Mouse (Mus musculus): ENCODE results near the gene B430305J03Rik. TPM values are rescaled to one million over a fixed set of nuclear protein-coding genes. Genes with fewer than 3 reads are reported as not detected.
A peak's percentile ranks its signal among the peaks of the same experiment; 100 is the strongest.

The B430305J03Rik gene
- polyA plus RNA-seq (2015; fragmentation: Nextera tagmentation; extraction: Ambion mirVana) = not detected in 2 replicates

DNA sequence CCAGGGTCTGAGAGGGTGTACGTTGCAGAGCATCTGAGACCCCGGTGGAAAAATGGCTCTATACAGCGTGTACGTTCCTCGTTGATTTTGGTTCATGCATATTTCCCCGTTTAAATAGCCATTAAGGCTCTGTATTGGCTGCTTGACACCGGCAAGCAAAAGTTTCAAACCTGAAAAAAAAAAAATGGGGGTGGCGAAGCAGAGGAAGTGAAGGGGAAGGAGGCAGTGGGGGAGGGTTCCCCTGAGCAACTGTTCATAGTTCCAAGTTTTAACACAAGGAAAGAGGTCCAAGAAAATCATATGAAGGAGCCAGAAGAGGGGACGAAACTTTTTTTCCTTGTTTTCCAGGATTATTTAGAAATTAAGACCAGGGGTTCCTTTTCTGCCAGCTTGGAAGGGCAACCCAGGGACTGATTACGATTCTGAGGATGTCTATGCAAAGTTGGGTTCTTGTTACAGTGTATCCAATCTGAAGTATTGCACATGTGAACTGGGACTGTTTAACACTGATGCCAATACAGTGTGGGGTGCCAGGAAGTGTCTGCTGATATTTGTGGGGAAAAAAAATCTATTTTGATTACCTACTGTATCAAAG, at the start of gene B430305J03Rik:
TSS of gene B430305J03Rik (minus strand) at position 173 of the 595 bp plus-strand sequence.
- no peak for ATAC-seq (ENCODE audit: insufficient read depth, low FRiP score)
- no peaks in the 10 kb centered on the region for H3K27me3 ChIP-seq (ENCODE audit: control insufficient read depth, insufficient read depth, low read length)
- H3K9me3 ChIP-seq (replicated peaks; ENCODE audit: control insufficient read depth, low read length) = no peaks in the 10 kb centered on the region
- H3K9ac ChIP-seq (ENCODE audit: low read length) = peak within 1 kb of the TSS; percentile 92
- H3K4me2 ChIP-seq (ENCODE audit: low read depth, low read length) = peak within 1 kb of the TSS; percentile 95
- H3K4me1 ChIP-seq (ENCODE audit: control insufficient read depth, insufficient read depth, low read length) = peaks cover 16% of the 10 kb centered on the region
- H3K27ac ChIP-seq (ENCODE audit: low read length) = peak within 1 kb of the TSS; percentile 84
- WGBS = 4% methylated on average over 10 of the region's 10 CpGs
- H3K36me3 ChIP-seq (ENCODE audit: control insufficient read depth, insufficient read depth, low read length) = no peaks in the 10 kb centered on the region
- H3K4me3 ChIP-seq (replicated peaks; ENCODE audit: low read length) = peak within 1 kb of the TSS; percentile 95

DNA sequence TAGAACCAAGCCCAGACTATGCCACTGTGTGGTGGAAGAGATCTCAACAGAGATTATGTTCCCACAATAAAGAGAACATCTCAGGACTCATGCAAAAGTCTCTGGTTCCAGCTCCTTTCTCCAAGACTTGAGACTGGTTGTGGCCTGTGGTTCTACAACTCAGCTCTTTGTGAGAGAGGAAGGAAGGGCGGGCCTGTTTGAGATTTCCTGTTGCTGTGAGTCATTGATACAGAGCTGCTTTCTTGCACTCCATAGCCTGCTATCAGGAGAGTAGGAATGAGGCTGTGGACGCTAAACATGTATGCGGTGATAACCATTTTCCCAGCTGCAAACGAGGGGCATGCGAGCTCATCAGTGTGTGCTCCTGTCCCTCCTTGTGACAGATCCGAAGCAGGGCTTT, 43.9 kb upstream of the B430305J03Rik start:
- Histone ChIP-seq H3K9ac (ENCODE audit: low read length) (no peak overlapping the region), H3K4me3 (replicated peaks; ENCODE audit: low read length) (no peak overlapping the region), H3K4me1 (ENCODE audit: control insufficient read depth, insufficient read depth, low read length) (no peaks in the 10 kb centered on the region), H3K9me3 (replicated peaks; ENCODE audit: control insufficient read depth, low read length) (no peaks in the 10 kb centered on the region), H3K27me3 (ENCODE audit: control insufficient read depth, insufficient read depth, low read length) (no peaks in the 10 kb centered on the region), H3K4me2 (ENCODE audit: low read depth, low read length) (no peak overlapping the region), H3K27ac (ENCODE audit: low read length) (no peak overlapping the region), H3K36me3 (ENCODE audit: control insufficient read depth, insufficient read depth, low read length) (no peaks in the 10 kb centered on the region)
- 74% methylated on average over 6 of the region's 6 CpGs for WGBS
- ATAC-seq (ENCODE audit: insufficient read depth, low FRiP score) = peak; percentile 33; the same call in 1 of the 2 replicates

DNA sequence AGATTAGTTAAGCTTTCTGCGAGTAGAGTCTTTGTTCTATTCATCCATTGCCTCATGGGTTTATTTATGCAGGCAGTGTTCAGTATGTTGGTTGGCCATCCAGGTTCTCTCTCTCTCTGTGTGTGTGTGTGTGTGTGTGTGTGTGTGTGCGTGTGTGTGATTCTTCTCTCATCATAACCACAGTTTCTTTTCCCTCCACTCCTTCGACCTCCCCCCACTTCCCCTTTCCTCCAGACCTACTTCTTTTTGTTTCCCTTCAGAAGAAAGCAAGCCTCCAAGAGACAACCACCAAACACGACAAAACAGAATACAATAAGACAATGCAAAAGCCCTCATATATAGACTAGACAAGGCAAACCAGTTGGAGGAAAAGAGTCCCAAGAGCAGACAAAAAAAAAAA, 41.2 kb upstream of the B430305J03Rik start:
- no peak overlapping the region for H3K4me3 ChIP-seq (replicated peaks; ENCODE audit: low read length)
- no peaks in the 10 kb centered on the region for H3K27me3 ChIP-seq (ENCODE audit: control insufficient read depth, insufficient read depth, low read length)
- H3K36me3 ChIP-seq (ENCODE audit: control insufficient read depth, insufficient read depth, low read length) = no peaks in the 10 kb centered on the region
- no peaks in the 10 kb centered on the region for H3K9me3 ChIP-seq (replicated peaks; ENCODE audit: control insufficient read depth, low read length)
- 67% methylated on average over 4 of the region's 4 CpGs for WGBS
- no peak for ATAC-seq (ENCODE audit: insufficient read depth, low FRiP score)
- no peak overlapping the region for H3K9ac ChIP-seq (ENCODE audit: low read length)
- H3K4me2 ChIP-seq (ENCODE audit: low read depth, low read length) = no peak overlapping the region
- H3K27ac ChIP-seq (ENCODE audit: low read length) = no peak overlapping the region
- no peaks in the 10 kb centered on the region for H3K4me1 ChIP-seq (ENCODE audit: control insufficient read depth, insufficient read depth, low read length)

DNA sequence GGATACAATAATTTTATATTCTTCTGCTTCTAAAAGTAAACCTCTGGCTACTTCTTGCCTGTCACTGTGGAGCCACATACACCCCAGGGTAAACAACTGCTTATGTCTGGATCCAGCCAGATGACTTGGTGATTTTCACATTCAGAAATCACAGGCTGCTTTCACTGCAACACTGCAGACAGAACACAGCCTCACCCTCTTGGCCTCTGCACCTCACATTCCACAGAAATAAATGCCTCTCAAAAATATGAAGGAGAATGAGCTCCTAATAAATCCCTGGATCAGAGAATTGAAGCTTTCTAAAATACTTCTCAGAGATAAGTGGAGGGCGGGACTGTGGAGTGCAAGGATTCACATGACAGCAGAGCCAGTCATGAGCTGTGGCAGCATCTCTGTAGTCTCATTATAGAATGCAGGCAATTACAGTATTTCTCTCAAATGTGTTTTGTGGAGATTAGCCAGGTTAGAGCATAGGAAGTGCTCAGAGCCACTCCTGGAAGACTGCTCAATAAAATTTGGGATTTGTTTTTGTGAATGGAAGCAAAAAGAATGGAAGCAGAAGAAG, 35.2 kb upstream of the B430305J03Rik start:
- no peak overlapping the region for H3K9ac ChIP-seq (ENCODE audit: low read length)
- H3K9me3 ChIP-seq (replicated peaks; ENCODE audit: control insufficient read depth, low read length) = no peaks in the 10 kb centered on the region
- no peaks in the 10 kb centered on the region for H3K4me1 ChIP-seq (ENCODE audit: control insufficient read depth, insufficient read depth, low read length)
- 55% methylated on average over 1 of the region's 1 CpGs for WGBS
- H3K36me3 ChIP-seq (ENCODE audit: control insufficient read depth, insufficient read depth, low read length) = no peaks in the 10 kb centered on the region
- no peaks in the 10 kb centered on the region for H3K27me3 ChIP-seq (ENCODE audit: control insufficient read depth, insufficient read depth, low read length)
- no peak overlapping the region for H3K27ac ChIP-seq (ENCODE audit: low read length)
- ATAC-seq (ENCODE audit: insufficient read depth, low FRiP score) = no peak
- no peak overlapping the region for H3K4me2 ChIP-seq (ENCODE audit: low read depth, low read length)
- H3K4me3 ChIP-seq (replicated peaks; ENCODE audit: low read length) = no peak overlapping the region

- Histone ChIP-seq H3K27ac (ENCODE audit: low read length) (no peak overlapping the region), H3K4me2 (ENCODE audit: low read depth, low read length) (no peak overlapping the region), H3K27me3 (ENCODE audit: control insufficient read depth, insufficient read depth, low read length) (no peaks in the 10 kb centered on the region), H3K36me3 (ENCODE audit: control insufficient read depth, insufficient read depth, low read length) (no peaks in the 10 kb centered on the region), H3K9ac (ENCODE audit: low read length) (no peak overlapping the region), H3K4me1 (ENCODE audit: control insufficient read depth, insufficient read depth, low read length) (no peaks in the 10 kb centered on the region), H3K9me3 (replicated peaks; ENCODE audit: control insufficient read depth, low read length) (no peaks in the 10 kb centered on the region), H3K4me3 (replicated peaks; ENCODE audit: low read length) (no peak overlapping the region)
- no peak for ATAC-seq (ENCODE audit: insufficient read depth, low FRiP score)
- WGBS = 76% methylated on average over 2 of the region's 2 CpGs
These were observed 31.0 kb upstream of the B430305J03Rik start for GRCm38 (mm10) chr3:61396728-61397127.

GRCm38 (mm10) chr3:61395382-61395781, 29.6 kb upstream of the B430305J03Rik start:
- 81% methylated on average over 3 of the region's 3 CpGs for WGBS
- Histone ChIP-seq H3K27ac (ENCODE audit: low read length) (no peak overlapping the region), H3K27me3 (ENCODE audit: control insufficient read depth, insufficient read depth, low read length) (no peaks in the 10 kb centered on the region), H3K4me2 (ENCODE audit: low read depth, low read length) (no peak overlapping the region), H3K4me1 (ENCODE audit: control insufficient read depth, insufficient read depth, low read length) (no peaks in the 10 kb centered on the region), H3K36me3 (ENCODE audit: control insufficient read depth, insufficient read depth, low read length) (no peaks in the 10 kb centered on the region), H3K9me3 (replicated peaks; ENCODE audit: control insufficient read depth, low read length) (no peaks in the 10 kb centered on the region), H3K9ac (ENCODE audit: low read length) (no peak overlapping the region), H3K4me3 (replicated peaks; ENCODE audit: low read length) (no peak overlapping the region)
- ATAC-seq (ENCODE audit: insufficient read depth, low FRiP score) = no peak

GRCm38 (mm10) chr3:61393520-61393919, 27.8 kb upstream of the B430305J03Rik start:
- 63% methylated on average over 3 of the region's 3 CpGs for WGBS
- no peaks in the 10 kb centered on the region for H3K36me3 ChIP-seq (ENCODE audit: control insufficient read depth, insufficient read depth, low read length)
- no peak for ATAC-seq (ENCODE audit: insufficient read depth, low FRiP score)
- no peak overlapping the region for H3K27ac ChIP-seq (ENCODE audit: low read length)
- H3K4me1 ChIP-seq (ENCODE audit: control insufficient read depth, insufficient read depth, low read length) = no peaks in the 10 kb centered on the region
- H3K9me3 ChIP-seq (replicated peaks; ENCODE audit: control insufficient read depth, low read length) = no peaks in the 10 kb centered on the region
- H3K9ac ChIP-seq (ENCODE audit: low read length) = no peak overlapping the region
- H3K4me2 ChIP-seq (ENCODE audit: low read depth, low read length) = no peak overlapping the region
- H3K4me3 ChIP-seq (replicated peaks; ENCODE audit: low read length) = no peak overlapping the region
- H3K27me3 ChIP-seq (ENCODE audit: control insufficient read depth, insufficient read depth, low read length) = no peaks in the 10 kb centered on the region

DNA sequence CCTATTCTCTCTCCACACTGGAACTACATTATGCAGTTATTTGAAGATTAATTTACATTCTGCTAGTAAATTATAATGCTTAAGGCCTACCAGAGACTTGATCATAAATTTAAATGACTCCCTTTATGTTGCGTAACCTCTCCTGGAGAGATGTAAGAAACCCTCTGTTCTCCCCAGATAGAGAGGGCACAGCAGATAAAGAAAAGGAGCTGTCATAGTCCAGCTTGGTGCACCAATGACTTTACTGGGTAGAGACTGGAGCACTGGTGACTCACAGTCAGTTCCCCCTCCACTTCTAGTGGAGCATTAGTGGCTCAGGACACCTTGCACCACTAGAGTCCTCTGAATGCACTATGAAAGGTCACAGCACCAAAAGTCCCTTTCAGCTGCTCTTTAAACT, 27.1 kb upstream of the B430305J03Rik start:
- no peaks in the 10 kb centered on the region for H3K36me3 ChIP-seq (ENCODE audit: control insufficient read depth, insufficient read depth, low read length)
- no peaks in the 10 kb centered on the region for H3K4me1 ChIP-seq (ENCODE audit: control insufficient read depth, insufficient read depth, low read length)
- ATAC-seq (ENCODE audit: insufficient read depth, low FRiP score) = no peak
- no peaks in the 10 kb centered on the region for H3K27me3 ChIP-seq (ENCODE audit: control insufficient read depth, insufficient read depth, low read length)
- H3K4me2 ChIP-seq (ENCODE audit: low read depth, low read length) = no peak overlapping the region
- no peaks in the 10 kb centered on the region for H3K9me3 ChIP-seq (replicated peaks; ENCODE audit: control insufficient read depth, low read length)
- H3K27ac ChIP-seq (ENCODE audit: low read length) = no peak overlapping the region
- no peak overlapping the region for H3K4me3 ChIP-seq (replicated peaks; ENCODE audit: low read length)
- WGBS = 85% methylated on average over 1 of the region's 1 CpGs
- H3K9ac ChIP-seq (ENCODE audit: low read length) = no peak overlapping the region

DNA sequence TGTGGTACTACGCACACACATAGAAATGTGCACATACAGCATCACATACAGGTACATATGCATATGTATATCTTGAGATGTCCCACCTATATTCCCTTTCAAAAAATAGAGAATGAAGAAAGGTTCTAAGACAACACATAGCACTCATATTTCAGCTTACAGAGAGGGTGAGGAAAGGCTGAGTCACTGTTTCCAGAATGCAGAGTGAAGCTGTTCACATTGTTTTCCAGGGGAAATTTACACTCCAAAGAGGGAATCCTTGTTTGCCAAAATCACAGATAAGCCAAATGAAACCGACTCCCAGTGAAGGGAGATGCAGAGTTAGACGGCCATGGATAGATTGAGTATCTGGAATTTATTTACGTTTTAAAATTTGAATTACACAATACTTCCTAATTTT, 25.8 kb upstream of the B430305J03Rik start:
- H3K27me3 ChIP-seq (ENCODE audit: control insufficient read depth, insufficient read depth, low read length) = no peaks in the 10 kb centered on the region
- WGBS = 57% methylated on average over 4 of the region's 4 CpGs
- no peak overlapping the region for H3K4me3 ChIP-seq (replicated peaks; ENCODE audit: low read length)

More for the DNA sequence above, 25.8 kb upstream of the B430305J03Rik start:
- Histone ChIP-seq H3K9ac (ENCODE audit: low read length) (no peak overlapping the region), H3K4me2 (ENCODE audit: low read depth, low read length) (no peak overlapping the region), H3K9me3 (replicated peaks; ENCODE audit: control insufficient read depth, low read length) (no peaks in the 10 kb centered on the region), H3K4me1 (ENCODE audit: control insufficient read depth, insufficient read depth, low read length) (no peaks in the 10 kb centered on the region), H3K36me3 (ENCODE audit: control insufficient read depth, insufficient read depth, low read length) (no peaks in the 10 kb centered on the region), H3K27ac (ENCODE audit: low read length) (no peak overlapping the region)
- ATAC-seq (ENCODE audit: insufficient read depth, low FRiP score) = no peak

Measured in stomach, embryonic 16.5 days (tissue).